Mouse (Mus musculus) forebrain, embryonic 11.5 days (tissue): ENCODE results near the gene Adgrg1. TPM values are rescaled to one million over a fixed set of nuclear protein-coding genes. Genes with fewer than 3 reads are reported as not detected.

Experiments used
- ATAC-seq: fragments of 200-750 bp; cut with Nextera tagmentation; replicated peaks from 2 replicates; pipeline ENCODE4 v1.8.0; 2017; ENCODE audit warnings: moderate TSS enrichment; ENCODE audit not compliant: low FRiP score
- DNase-seq: peaks from one replicate; pipeline ENCODE4 v3.0.0-alpha.2; 2017; ENCODE audit warnings: low spot score
- H3K27ac ChIP-seq: fragments of 300-500 bp; sonication (generic); 2 replicates; pipeline ENCODE4 v1.5.1; 2014; ENCODE audit warnings: low read depth, low read length
- H3K27me3 ChIP-seq: fragments of 300-500 bp; sonication (generic); 2 replicates; pipeline ENCODE4 v1.6.1; 2014; ENCODE audit warnings: mild to moderate bottlenecking, low read length, mixed read lengths; ENCODE audit not compliant: control insufficient read depth, insufficient read depth
- H3K36me3 ChIP-seq: fragments of 300-500 bp; sonication (generic); 2 replicates; pipeline ENCODE4 v1.6.1; 2014; ENCODE audit warnings: mild to moderate bottlenecking, low read length, moderate library complexity, mixed read lengths; ENCODE audit not compliant: control insufficient read depth, insufficient read depth
- H3K4me1 ChIP-seq: fragments of 300-500 bp; sonication (generic); replicated peaks from 2 replicates; pipeline ENCODE4 v1.6.1; 2014; ENCODE audit warnings: low read length, mixed read lengths; ENCODE audit not compliant: control insufficient read depth, insufficient read depth
- H3K4me2 ChIP-seq: fragments of 300-500 bp; sonication (generic); 2 replicates; pipeline ENCODE4 v1.6.1; 2014; ENCODE audit warnings: low read depth, mild to moderate bottlenecking, low read length, moderate library complexity, mixed read lengths; ENCODE audit not compliant: severe bottlenecking
- H3K4me3 ChIP-seq: fragments of 300-500 bp; sonication (generic); 2 replicates; pipeline ENCODE4 v1.5.1; 2014; ENCODE audit warnings: low read depth, low read length
- H3K9ac ChIP-seq: fragments of 300-500 bp; sonication (generic); 2 replicates; pipeline ENCODE4 v1.6.1; 2014; ENCODE audit warnings: low read length
- H3K9me3 ChIP-seq: fragments of 300-500 bp; sonication (generic); 2 replicates; pipeline ENCODE4 v1.6.1; 2016; ENCODE audit warnings: low read length, mixed read lengths; ENCODE audit not compliant: control insufficient read depth
- WGBS: fragments of 180-500 bp; shearing (Covaris S2); extraction: QIAGEN DNeasy Blood & Tissue Kit; methylation state at CpG from one replicate; pipeline ENCODE4 v1.1.7; 2014; 5-methylcytosine and 5-hydroxymethylcytosine counted together
- polyA plus RNA-seq: library from polyadenylated mRNA; unstranded; fragments of >200 nt; fragmentation: Nextera tagmentation; extraction: Ambion mirVana; gene quantifications from 2 replicates; pipeline ENCODE4 v1.2.1, GENCODE M21; 2014

The Adgrg1 gene
- polyA plus RNA-seq, 1 experiment from 2014 or later, result 177 TPM

GRCm38 (mm10) chr8:94966578-94966977, 8.0 kb upstream of the Adgrg1 start:
- no peaks in the 10 kb centered on the region for H3K4me1 ChIP-seq
- no peak overlapping the region for H3K27ac ChIP-seq
- DNase-seq (peak; percentile 72), ATAC-seq (no peak)
- no peaks in the 10 kb centered on the region for H3K9me3 ChIP-seq
- H3K4me2 ChIP-seq, result no peak overlapping the region
- no peaks in the 10 kb centered on the region for H3K27me3 ChIP-seq
- no peak overlapping the region for H3K4me3 ChIP-seq
- 22% methylated on average over 7 of the region's 7 CpGs for WGBS
- no peaks in the 10 kb centered on the region for H3K36me3 ChIP-seq
- no peak overlapping the region for H3K9ac ChIP-seq

GRCm38 (mm10) chr8:94967071-94967470, 7.5 kb upstream of the Adgrg1 start:
- no peak for DNase-seq
- H3K27ac ChIP-seq, result no peak overlapping the region

GRCm38 (mm10) chr8:94967554-94967953, 7.0 kb upstream of the Adgrg1 start:
- WGBS, result 81% methylated on average over 3 of the region's 3 CpGs
- Histone ChIP-seq H3K27ac (no peak overlapping the region), H3K27me3 (no peaks in the 10 kb centered on the region), H3K4me3 (no peak overlapping the region), H3K4me1 (no peaks in the 10 kb centered on the region), H3K4me2 (no peak overlapping the region), H3K36me3 (no peaks in the 10 kb centered on the region), H3K9me3 (no peaks in the 10 kb centered on the region), H3K9ac (no peak overlapping the region)
- DNase-seq, result no peak
- no peak for ATAC-seq

More at GRCm38 (mm10) chr8:94967071-94967470, 7.5 kb upstream of the Adgrg1 start:
- Histone ChIP-seq H3K4me2 (no peak overlapping the region), H3K27me3 (no peaks in the 10 kb centered on the region), H3K9ac (no peak overlapping the region), H3K9me3 (no peaks in the 10 kb centered on the region), H3K4me1 (no peaks in the 10 kb centered on the region), H3K4me3 (no peak overlapping the region), H3K36me3 (no peaks in the 10 kb centered on the region)
- WGBS, result 85% methylated on average over 4 of the region's 4 CpGs
- no peak for ATAC-seq

- Histone ChIP-seq H3K9ac (no peak overlapping the region), H3K4me2 (no peak overlapping the region), H3K9me3 (no peaks in the 10 kb centered on the region), H3K27ac (no peak overlapping the region), H3K27me3 (peaks cover 4% of the 10 kb centered on the region; the same call in 1 of the 2 replicates), H3K4me1 (peaks cover 15% of the 10 kb centered on the region), H3K36me3 (no peaks in the 10 kb centered on the region), H3K4me3 (no peak overlapping the region)
- ATAC-seq, result no peak
- DNase-seq, result no peak
- WGBS, result 93% methylated on average over 9 of the region's 9 CpGs
Measured at GRCm38 (mm10) chr8:94973270-94973669, 1.3 kb upstream of the Adgrg1 start.

GRCm38 (mm10) chr8:94973786-94974185, 765 bp upstream of the Adgrg1 start:
- ATAC-seq, result no peak
- Histone ChIP-seq H3K36me3 (no peaks in the 10 kb centered on the region), H3K9me3 (no peaks in the 10 kb centered on the region), H3K27ac (no peak overlapping the region), H3K9ac (no peak overlapping the region), H3K4me1 (peaks cover 20% of the 10 kb centered on the region), H3K4me2 (no peak overlapping the region), H3K27me3 (peaks cover 4% of the 10 kb centered on the region; the same call in 1 of the 2 replicates), H3K4me3 (no peak overlapping the region)
- no peak for DNase-seq
- WGBS, result 89% methylated on average over 9 of the region's 9 CpGs

- H3K4me3 ChIP-seq, result 0 out of 2 replicates have a peak overlapping the region, but pooled peaks have one; percentile 2
- DNase-seq (no peak), ATAC-seq (no peak)
- peak overlapping the region; percentile 16; the same call in 1 of the 2 replicates for H3K4me2 ChIP-seq
- H3K4me1 ChIP-seq, result peaks cover 21% of the 10 kb centered on the region
- peaks cover 4% of the 10 kb centered on the region; the same call in 1 of the 2 replicates for H3K27me3 ChIP-seq
- WGBS, result 19% methylated on average over 17 of the region's 17 CpGs
- H3K27ac ChIP-seq, result no peak overlapping the region
- no peaks in the 10 kb centered on the region for H3K9me3 ChIP-seq
- no peak overlapping the region for H3K9ac ChIP-seq
- no peaks in the 10 kb centered on the region for H3K36me3 ChIP-seq
Measured at GRCm38 (mm10) chr8:94976651-94977417, 2.3 kb downstream of the Adgrg1 start.

- Histone ChIP-seq H3K36me3 (no peaks in the 10 kb centered on the region), H3K27me3 (peaks cover 4% of the 10 kb centered on the region; the same call in 1 of the 2 replicates), H3K4me3 (no peak overlapping the region), H3K9me3 (no peaks in the 10 kb centered on the region), H3K4me2 (no peak overlapping the region), H3K4me1 (peaks cover 23% of the 10 kb centered on the region), H3K9ac (no peak overlapping the region), H3K27ac (no peak overlapping the region)
- peak; percentile 72 for DNase-seq
- peak; percentile 61 for ATAC-seq
- WGBS, result 39% methylated on average over 9 of the region's 9 CpGs
Measured at GRCm38 (mm10) chr8:94978131-94978530, 3.6 kb downstream of the Adgrg1 start.

GRCm38 (mm10) chr8:94978593-94979319, 4.2 kb downstream of the Adgrg1 start:
- H3K27me3 ChIP-seq, result peaks cover 4% of the 10 kb centered on the region; the same call in 1 of the 2 replicates

More at GRCm38 (mm10) chr8:94978593-94979319, 4.2 kb downstream of the Adgrg1 start:
- no peak overlapping the region for H3K9ac ChIP-seq
- H3K27ac ChIP-seq, result no peak overlapping the region
- peaks cover 29% of the 10 kb centered on the region for H3K4me1 ChIP-seq
- no peak; the same call in 1 of the 2 replicates for ATAC-seq
- H3K36me3 ChIP-seq, result no peaks in the 10 kb centered on the region
- no peak overlapping the region for H3K4me3 ChIP-seq
- no peak for DNase-seq
- no peaks in the 10 kb centered on the region for H3K9me3 ChIP-seq
- 77% methylated on average over 13 of the region's 13 CpGs for WGBS
- no peak overlapping the region for H3K4me2 ChIP-seq
